Mouse (Mus musculus): ENCODE data around the gene Ube2n.
A peak's percentile ranks its signal among the peaks of the same experiment; 100 is the strongest.

Gene Ube2n

GRCm38 (mm10) chr10:95514656-95515292, at the start of gene Ube2n:
TSS of gene Ube2n (plus strand) at chr10:95515145.
- DNase-seq (ENCODE audit: low read depth, low spot score): peak; percentile 96

GRCm38 (mm10) chr10:95465485-95465896, 49.5 kb upstream of the Ube2n start:
- no peak for DNase-seq (ENCODE audit: low read depth, low spot score)

- DNase-seq (ENCODE audit: low read depth, low spot score): no peak
Measured at GRCm38 (mm10) chr10:95468894-95469293, 46.1 kb upstream of the Ube2n start.

GRCm38 (mm10) chr10:95471186-95471585, 43.8 kb upstream of the Ube2n start:
- no peak for DNase-seq (ENCODE audit: low read depth, low spot score)

- no peak for DNase-seq (ENCODE audit: low read depth, low spot score)
Measured at GRCm38 (mm10) chr10:95471889-95472547, 42.9 kb upstream of the Ube2n start.

GRCm38 (mm10) chr10:95475923-95476322, 39.0 kb upstream of the Ube2n start:
- peak; percentile 66 for DNase-seq (ENCODE audit: low read depth, low spot score)

GRCm38 (mm10) chr10:95477516-95477915, 37.4 kb upstream of the Ube2n start:
- DNase-seq (ENCODE audit: low read depth, low spot score): no peak

- DNase-seq (ENCODE audit: low read depth, low spot score): no peak
Measured at GRCm38 (mm10) chr10:95489653-95490052, 25.3 kb upstream of the Ube2n start.

- no peak for DNase-seq (ENCODE audit: low read depth, low spot score)
Measured at GRCm38 (mm10) chr10:95494268-95494667, 20.7 kb upstream of the Ube2n start.

GRCm38 (mm10) chr10:95501033-95501432, 13.9 kb upstream of the Ube2n start:
- no peak for DNase-seq (ENCODE audit: low read depth, low spot score)

GRCm38 (mm10) chr10:95501463-95502081, 13.4 kb upstream of the Ube2n start, which contains the start of gene Mrpl42:
TSS of gene Mrpl42 (minus strand) at chr10:95501940.
- peak; percentile 66 for DNase-seq (ENCODE audit: low read depth, low spot score)

- no peak for DNase-seq (ENCODE audit: low read depth, low spot score)
Measured at GRCm38 (mm10) chr10:95503443-95504235, 11.3 kb upstream of the Ube2n start.

GRCm38 (mm10) chr10:95504341-95504740, 10.6 kb upstream of the Ube2n start:
- no peak for DNase-seq (ENCODE audit: low read depth, low spot score)

- DNase-seq (ENCODE audit: low read depth, low spot score): no peak
Measured at GRCm38 (mm10) chr10:95508126-95508525, 6.8 kb upstream of the Ube2n start.

- no peak for DNase-seq (ENCODE audit: low read depth, low spot score)
Measured at GRCm38 (mm10) chr10:95508793-95509192, 6.2 kb upstream of the Ube2n start.

GRCm38 (mm10) chr10:95509263-95509662, 5.7 kb upstream of the Ube2n start:
- DNase-seq (ENCODE audit: low read depth, low spot score): no peak

- no peak for DNase-seq (ENCODE audit: low read depth, low spot score)
Measured at GRCm38 (mm10) chr10:95512635-95513034, 2.3 kb upstream of the Ube2n start.

GRCm38 (mm10) chr10:95513768-95514556, 983 bp upstream of the Ube2n start:
- DNase-seq (ENCODE audit: low read depth, low spot score): peak; percentile 30

- DNase-seq (ENCODE audit: low read depth, low spot score): no peak
Measured at GRCm38 (mm10) chr10:95515293-95515931, 467 bp downstream of the Ube2n start.

GRCm38 (mm10) chr10:95517656-95518055, 2.7 kb downstream of the Ube2n start:
- DNase-seq (ENCODE audit: low read depth, low spot score): no peak
